In genomic region chr5:37893639-37894550, GRCm38 (mm10) we compare ENCODE assay signal across 9 mouse cellular contexts.
DNase-seq lines count a peak whose midpoint lies in the region; ATAC-seq and TF ChIP-seq lines count a peak whose summit lies in the region.
"Had no signal": no experiment of that assay in that cellular context is flagged by ENCODE, and none has a peak within 500 bp of the region (broad histone marks: within the 10 kb centered on the region; RNA-seq: fewer than 3 reads in every experiment).

No protein-coding gene starts in this region.

- H3K4me2 ChIP-seq in embryonic facial prominence, embryonic 12.5 days (replicated peaks), result peak overlapping the region; percentile 51
- H3K4me2 ChIP-seq in hindbrain, embryonic 13.5 days, result peak overlapping the region; percentile 55
- H3K4me2 ChIP-seq in midbrain, embryonic 14.5 days (ENCODE audit: low read length), result peak overlapping the region; percentile 52

- WGBS in embryonic facial prominence, embryonic 12.5 days, result under 1% methylated on average over 36 of the region's 36 CpGs
- WGBS in hindbrain, embryonic 13.5 days, result 5% methylated on average over 36 of the region's 36 CpGs
- 6% methylated on average over 36 of the region's 36 CpGs for WGBS in midbrain, embryonic 14.5 days

- no peak overlapping the region for H3K27ac ChIP-seq in gastrocnemius, adult 2 months
- H3K27ac ChIP-seq in embryonic facial prominence, embryonic 12.5 days, result peak overlapping the region; percentile 69; the same call in 1 of the 2 replicates
- 0 out of 2 replicates have a peak overlapping the region, but pooled peaks have one; percentile 12 for H3K27ac ChIP-seq in hindbrain, embryonic 13.5 days
- no peak overlapping the region for H3K27ac ChIP-seq in midbrain, embryonic 14.5 days (replicated peaks; ENCODE audit: low read depth, low read length)
- H3K27ac ChIP-seq: macrophage had no signal

- DNase-seq in gastrocnemius, adult 2 months, result no peak
- DNase-seq in gastrocnemius, postnatal 10 days, result no peak
- peak; percentile 70 for DNase-seq in midbrain, embryonic 14.5 days
- DNase-seq in adrenal gland, adult 18-20 months (ENCODE audit: low spot score in 2 of 2), result no peak
- DNase-seq in layer of hippocampus, adult 9-10 months (ENCODE audit: low spot score), result no peak
- no peak for DNase-seq in layer of hippocampus, postnatal 10 days (ENCODE audit: low spot score in 2 of 2)

- H3K4me3 ChIP-seq in gastrocnemius, adult 2 months, result peak overlapping the region; percentile 38
- H3K4me3 ChIP-seq in embryonic facial prominence, embryonic 12.5 days, result peak overlapping the region; percentile 21
- peak overlapping the region; percentile 25 for H3K4me3 ChIP-seq in hindbrain, embryonic 13.5 days
- peak overlapping the region; percentile 19 for H3K4me3 ChIP-seq in midbrain, embryonic 14.5 days (replicated peaks; ENCODE audit: low read depth, low read length)

- H3K9ac ChIP-seq in embryonic facial prominence, embryonic 12.5 days, result peak overlapping the region; percentile 2; the same call in 1 of the 2 replicates
- peak overlapping the region; percentile 58 for H3K9ac ChIP-seq in hindbrain, embryonic 13.5 days
- peak overlapping the region; percentile 29; the same call in 1 of the 2 replicates for H3K9ac ChIP-seq in midbrain, embryonic 14.5 days (replicated peaks; ENCODE audit: low read length)

- no peak for TF ChIP-seq CTCF in gastrocnemius, adult 2 months (IDR thresholded peaks at IDR 0.05)

- H3K27me3 ChIP-seq in embryonic facial prominence, embryonic 12.5 days, result peaks cover 64% of the 10 kb centered on the region
- peaks cover 90% of the 10 kb centered on the region for H3K27me3 ChIP-seq in hindbrain, embryonic 13.5 days
- H3K27me3 ChIP-seq in midbrain, embryonic 14.5 days (ENCODE audit: control insufficient read depth, insufficient read depth, low read length), result peaks cover 47% of the 10 kb centered on the region; the same call in 1 of the 2 replicates

- peaks cover 48% of the 10 kb centered on the region for H3K4me1 ChIP-seq in embryonic facial prominence, embryonic 12.5 days
- H3K4me1 ChIP-seq in hindbrain, embryonic 13.5 days (replicated peaks), result peaks cover 53% of the 10 kb centered on the region
- H3K4me1 ChIP-seq in midbrain, embryonic 14.5 days (ENCODE audit: control insufficient read depth, insufficient read depth, low read length), result peaks cover 41% of the 10 kb centered on the region

- H3K9me3 ChIP-seq in embryonic facial prominence, embryonic 12.5 days, result no peaks in the 10 kb centered on the region
- no peaks in the 10 kb centered on the region for H3K9me3 ChIP-seq in hindbrain, embryonic 13.5 days
- H3K9me3 ChIP-seq in midbrain, embryonic 14.5 days (ENCODE audit: control insufficient read depth, low read length), result no peaks in the 10 kb centered on the region

- peak; percentile 77 for ATAC-seq in embryonic facial prominence, embryonic 12.5 days (ENCODE audit: insufficient number of reproducible peaks, insufficient read depth, low FRiP score, low TSS enrichment)
- 0 out of 2 replicates have a peak, but pooled peaks have one; percentile 25 for ATAC-seq in hindbrain, embryonic 13.5 days (ENCODE audit: low FRiP score)
- ATAC-seq in midbrain, embryonic 14.5 days (ENCODE audit: low FRiP score, low TSS enrichment), result peak; percentile 35

- intact Hi-C loops in gastrocnemius, adult 2 months (cut with DNase I), result no loop called here

- no peaks in the 10 kb centered on the region for H3K36me3 ChIP-seq in embryonic facial prominence, embryonic 12.5 days
- no peaks in the 10 kb centered on the region for H3K36me3 ChIP-seq in hindbrain, embryonic 13.5 days
- no peaks in the 10 kb centered on the region for H3K36me3 ChIP-seq in midbrain, embryonic 14.5 days (ENCODE audit: control insufficient read depth, insufficient read depth, low read length)

Comparison
In these comparisons a context has a peak if more than half of its experiments do, and no peak if none do; other contexts are left out.
1. H3K27ac ChIP-seq: peak in embryonic facial prominence, embryonic 12.5 days (single experiment) and hindbrain, embryonic 13.5 days (single experiment); none in gastrocnemius, adult 2 months (single experiment) and midbrain, embryonic 14.5 days (single experiment).
2. ATAC-seq: peak in every context shown above with its lines; median percentile 77 in embryonic facial prominence, embryonic 12.5 days; 35 in midbrain, embryonic 14.5 days; 25 in hindbrain, embryonic 13.5 days.
3. H3K9ac ChIP-seq: peak in every context shown above with its lines; median percentile 58 in hindbrain, embryonic 13.5 days; 29 in midbrain, embryonic 14.5 days; 2 in embryonic facial prominence, embryonic 12.5 days.
4. Peak in every context shown above with its lines, with median percentiles within 50 percentile points of each other: H3K4me3 ChIP-seq and H3K4me2 ChIP-seq.